Mouse (Mus musculus) lung, postnatal 0 days (tissue): ENCODE measurements around the gene 1600002K03Rik.

Experiments
- CTCF ChIP-seq: IDR thresholded peaks from 2 replicates; pipeline ENCODE4 v1.5.1; 2016; ENCODE audit warnings: antibody characterized with exemption, mild to moderate bottlenecking
- EP300 ChIP-seq: IDR thresholded peaks from 2 replicates; pipeline ENCODE4 v1.6.1; 2016; ENCODE audit warnings: antibody characterized with exemption, mild to moderate bottlenecking, control low read depth

DNA sequence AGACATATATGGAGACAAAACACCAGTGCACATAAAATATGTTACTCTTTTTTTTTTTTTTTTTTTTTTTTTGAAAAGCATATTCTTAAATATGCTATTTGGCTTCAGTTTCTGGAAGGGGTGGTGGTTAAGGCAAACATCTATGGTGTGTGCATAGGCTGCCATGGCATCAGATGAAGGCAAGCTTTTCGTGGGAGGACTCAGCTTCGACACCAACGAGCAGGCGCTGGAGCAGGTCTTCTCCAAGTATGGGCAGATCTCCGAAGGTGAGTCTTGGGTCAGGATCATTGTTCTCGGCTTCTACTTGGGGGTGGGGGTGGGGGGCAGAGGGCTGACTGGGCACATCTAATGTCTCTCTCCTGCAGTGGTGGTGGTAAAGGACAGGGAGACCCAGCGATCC, 3.1 kb upstream of the 1600002K03Rik start:
- TF ChIP-seq CTCF, result no peak
- TF ChIP-seq EP300, result no peak
